In genomic region chr16:78156138-78156875, GRCm38 (mm10) we compare ENCODE assay signal across 8 mouse cellular contexts.
DNase-seq lines count a peak whose midpoint lies in the region; ATAC-seq and TF ChIP-seq lines count a peak whose summit lies in the region.

No protein-coding gene starts in this region.

- no peak overlapping the region for H3K27ac ChIP-seq in cerebellum, adult 2 months (ENCODE audit: insufficient read depth, low read length)
- H3K27ac ChIP-seq in limb, embryonic 14.5 days (replicated peaks; ENCODE audit: low read depth, low read length) = no peak overlapping the region

- peak; percentile 89 for ATAC-seq in limb, embryonic 14.5 days (ENCODE audit: low FRiP score, low read depth)

- H3K4me2 ChIP-seq in limb, embryonic 14.5 days (replicated peaks; ENCODE audit: low read depth, low read length, severe bottlenecking) = no peak overlapping the region

- no peak for TF ChIP-seq POLR2A in cerebellum, adult 2 months (IDR thresholded peaks at IDR 0.05; ENCODE audit: borderline replicate concordance, insufficient read depth, low read length)
- TF ChIP-seq POLR2A in limb, embryonic 14.5 days (IDR thresholded peaks at IDR 0.05; ENCODE audit: borderline replicate concordance, extremely low read depth, insufficient read depth, insufficient read length) = no peak

- TF ChIP-seq CTCF in cerebellum, adult 2 months (IDR thresholded peaks at IDR 0.05; ENCODE audit: borderline replicate concordance, insufficient read depth, low read depth, low read length) = peak; percentile 44; the same call in 1 of the 2 replicates

- H3K9ac ChIP-seq in limb, embryonic 14.5 days (ENCODE audit: low read depth, low read length, severe bottlenecking) = no peak overlapping the region

- 19% methylated on average over 7 of the region's 7 CpGs for WGBS in cerebellum, adult 2 months
- 34% methylated on average over 7 of the region's 7 CpGs for WGBS in limb, embryonic 14.5 days

- no peak overlapping the region for H3K4me3 ChIP-seq in cerebellum, adult 2 months (replicated peaks; ENCODE audit: insufficient read depth, low read depth, low read length)
- H3K4me3 ChIP-seq in limb, embryonic 14.5 days (replicated peaks; ENCODE audit: low read length) = no peak overlapping the region

- H3K27me3 ChIP-seq in cerebellum, adult 2 months (ENCODE audit: control insufficient read depth, insufficient read depth, low read length) = no peaks in the 10 kb centered on the region
- H3K27me3 ChIP-seq in limb, embryonic 14.5 days (ENCODE audit: control insufficient read depth, insufficient read depth, low read length) = no peaks in the 10 kb centered on the region

- H3K4me1 ChIP-seq in cerebellum, adult 2 months (ENCODE audit: control insufficient read depth, insufficient read depth, low read length) = no peaks in the 10 kb centered on the region
- H3K4me1 ChIP-seq in limb, embryonic 14.5 days (ENCODE audit: control insufficient read depth, insufficient read depth, low read length) = no peaks in the 10 kb centered on the region

- peak; percentile 38 for DNase-seq in gastrocnemius, adult 18-20 months (ENCODE audit: low spot score)
- DNase-seq in gastrocnemius, adult 8-10 months (ENCODE audit: low spot score in 2 of 2) = no peak
- peak; percentile 35 to 59 for DNase-seq in cerebellum, adult 2 months
- DNase-seq in forelimb bud, embryonic 11.5 days (ENCODE audit: low read depth, low spot score) = peak; percentile 57
- DNase-seq in kidney, adult 9 months = peak; percentile 32
- DNase-seq in limb, embryonic 14.5 days (ENCODE audit: low spot score) = peak; percentile 83
- DNase-seq in right cerebral cortex, adult 2 months (ENCODE audit: low spot score in 2 of 2) = peak; percentile 44 to 54
- DNase-seq in thymus, adult 18-20 months = no peak

- H3K9me3 ChIP-seq in limb, embryonic 14.5 days (ENCODE audit: control insufficient read depth, low read length) = no peaks in the 10 kb centered on the region

- no peaks in the 10 kb centered on the region for H3K36me3 ChIP-seq in limb, embryonic 14.5 days (ENCODE audit: control insufficient read depth, insufficient read depth, low read length)

Comparison
In these comparisons a context has a peak if more than half of its experiments do, and no peak if none do; other contexts are left out.
1. DNase-seq: peak in gastrocnemius, adult 18-20 months (single experiment), cerebellum, adult 2 months (2 of 2), forelimb bud, embryonic 11.5 days (single experiment), kidney, adult 9 months (single experiment), limb, embryonic 14.5 days (single experiment) and right cerebral cortex, adult 2 months (2 of 2); none in gastrocnemius, adult 8-10 months (0 of 2) and thymus, adult 18-20 months (0 of 2).